Comparison of ENCODE assay signal across 25 mouse cellular contexts in genomic region chr5:148626014-148626413, GRCm38 (mm10).
DNase-seq lines count a peak whose midpoint lies in the region; ATAC-seq lines count a peak whose summit lies in the region.
"Had no signal": no experiment of that assay in that cellular context is flagged by ENCODE, and none has a peak within 500 bp of the region (broad histone marks: within the 10 kb centered on the region; RNA-seq: fewer than 3 reads in every experiment).

No protein-coding gene starts in this region.

- 0 out of 2 replicates have a peak overlapping the region, but pooled peaks have one; percentile 70 for H3K27ac ChIP-seq in midbrain, embryonic 15.5 days
- no peak overlapping the region for H3K27ac ChIP-seq in midbrain, embryonic 10.5 days (replicated peaks)
- H3K27ac ChIP-seq in intestine, embryonic 16.5 days (ENCODE audit: low read length) = no peak overlapping the region
- H3K27ac ChIP-seq: heart, embryonic 13.5 days; liver, embryonic 15.5 days; stomach, postnatal 0 days had no signal

- H3K9me3 ChIP-seq in midbrain, embryonic 15.5 days = no peaks in the 10 kb centered on the region
- H3K9me3 ChIP-seq in midbrain, embryonic 10.5 days (replicated peaks) = no peaks in the 10 kb centered on the region
- no peaks in the 10 kb centered on the region for H3K9me3 ChIP-seq in intestine, embryonic 16.5 days (ENCODE audit: control insufficient read depth, low read length)
- H3K9me3 ChIP-seq: heart, embryonic 13.5 days; hindbrain, embryonic 15.5 days; liver, embryonic 15.5 days had no signal

- no peak for ATAC-seq in midbrain, embryonic 15.5 days (replicated peaks)
- ATAC-seq in activated CD4-positive, CD25-positive, alpha-beta regulatory T cell, adult 4 months = peak; percentile 69
- ATAC-seq in intestine, embryonic 16.5 days = no peak
- ATAC-seq: forebrain, embryonic 16.5 days had no signal

- 96% methylated on average over 5 of the region's 5 CpGs for WGBS in midbrain, embryonic 15.5 days
- WGBS in midbrain, embryonic 10.5 days = 91% methylated on average over 5 of the region's 5 CpGs
- WGBS in intestine, embryonic 16.5 days = 87% methylated on average over 5 of the region's 5 CpGs

- no peaks in the 10 kb centered on the region for H3K27me3 ChIP-seq in midbrain, embryonic 15.5 days (replicated peaks)
- no peaks in the 10 kb centered on the region for H3K27me3 ChIP-seq in midbrain, embryonic 10.5 days (ENCODE audit: low read depth, poor library complexity, severe bottlenecking)
- no peaks in the 10 kb centered on the region for H3K27me3 ChIP-seq in intestine, embryonic 16.5 days (replicated peaks; ENCODE audit: control insufficient read depth, insufficient read depth, low read length)
- H3K27me3 ChIP-seq: heart, embryonic 13.5 days; hindbrain, embryonic 15.5 days; liver, embryonic 15.5 days had no signal

- no peaks in the 10 kb centered on the region for H3K36me3 ChIP-seq in midbrain, embryonic 15.5 days (replicated peaks)
- H3K36me3 ChIP-seq in midbrain, embryonic 10.5 days = no peaks in the 10 kb centered on the region
- no peaks in the 10 kb centered on the region for H3K36me3 ChIP-seq in intestine, embryonic 16.5 days (ENCODE audit: control insufficient read depth, insufficient read depth, low read length)
- H3K36me3 ChIP-seq: heart, embryonic 13.5 days; hindbrain, embryonic 15.5 days; liver, embryonic 15.5 days had no signal

- no peak overlapping the region for H3K4me2 ChIP-seq in midbrain, embryonic 15.5 days
- H3K4me2 ChIP-seq in intestine, embryonic 16.5 days (ENCODE audit: low read depth, low read length) = no peak overlapping the region
- H3K4me2 ChIP-seq: heart, embryonic 13.5 days; hindbrain, embryonic 15.5 days; liver, embryonic 15.5 days; lung, embryonic 14.5 days had no signal

- no peak overlapping the region for H3K4me3 ChIP-seq in midbrain, embryonic 15.5 days
- H3K4me3 ChIP-seq in midbrain, embryonic 10.5 days = no peak overlapping the region
- H3K4me3 ChIP-seq in intestine, embryonic 16.5 days (ENCODE audit: low read length) = no peak overlapping the region
- H3K4me3 ChIP-seq: heart, embryonic 13.5 days; hindbrain, embryonic 15.5 days; liver, embryonic 15.5 days had no signal

- DNase-seq in midbrain, embryonic 10.5 days (ENCODE audit: low spot score) = no peak
- peak; percentile 52 for DNase-seq in CD4-positive, CD25-positive, alpha-beta regulatory T cell, adult 2 months (ENCODE audit: low read depth, low spot score)
- no peak for DNase-seq in adipocyte (ENCODE audit: low spot score)
- DNase-seq in heart, adult 11 months = no peak
- DNase-seq: adrenal gland, adult 8-10 months; B cell, adult 2 months; cerebellum, adult 8-10 months; cerebellum, postnatal 36 days; heart, postnatal 10 days; kidney, adult 11 months; kidney, postnatal 14 days; layer of hippocampus, adult 9-11 months; liver; lung, embryonic 14.5 days; lung, postnatal 14 days; spleen, adult 18-20 months; thymus, postnatal 4 days had no signal

- no peak overlapping the region for H3K9ac ChIP-seq in midbrain, embryonic 15.5 days
- H3K9ac ChIP-seq in intestine, embryonic 16.5 days (ENCODE audit: low read depth, low read length) = no peak overlapping the region
- H3K9ac ChIP-seq: heart, embryonic 13.5 days; hindbrain, embryonic 15.5 days; liver, embryonic 15.5 days; lung, embryonic 14.5 days had no signal

- H3K4me1 ChIP-seq in midbrain, embryonic 15.5 days = peaks cover 16% of the 10 kb centered on the region
- peaks cover 6% of the 10 kb centered on the region; the same call in 1 of the 2 replicates for H3K4me1 ChIP-seq in midbrain, embryonic 10.5 days
- no peaks in the 10 kb centered on the region for H3K4me1 ChIP-seq in intestine, embryonic 16.5 days (ENCODE audit: control insufficient read depth, insufficient read depth, low read length)
- H3K4me1 ChIP-seq: heart, embryonic 13.5 days; liver, embryonic 15.5 days had no signal
